Mouse (Mus musculus) lung, postnatal 0 days (tissue): ENCODE data around the gene Msh3. TPM values are rescaled to one million over a fixed set of nuclear protein-coding genes. Genes with fewer than 3 reads are reported as not detected.

ENCODE experiments used
- ATAC-seq: fragments of 200-750 bp; cut with Nextera tagmentation; 2 replicates; pipeline ENCODE4 v1.8.0; 2017; ENCODE audit warnings: moderate library complexity
- DNase-seq: peaks from one replicate; pipeline ENCODE4 v3.0.0-alpha.2; 2016; ENCODE audit warnings: low spot score
- H3K27ac ChIP-seq: fragments of 300-500 bp; sonication (generic); 2 replicates; pipeline ENCODE4 v1.5.1; 2014; ENCODE audit warnings: antibody characterized with exemption, mild to moderate bottlenecking, low read length, mixed read lengths
- H3K27me3 ChIP-seq: fragments of 300-500 bp; sonication (generic); replicated peaks from 2 replicates; pipeline ENCODE4 v1.6.1; 2014; ENCODE audit warnings: low read length, mixed read lengths; ENCODE audit not compliant: insufficient read depth
- H3K36me3 ChIP-seq: fragments of 300-500 bp; sonication (generic); 2 replicates; pipeline ENCODE4 v1.6.1; 2014; ENCODE audit warnings: low read length, mixed read lengths; ENCODE audit not compliant: insufficient read depth
- H3K4me1 ChIP-seq: fragments of 300-500 bp; sonication (generic); 2 replicates; pipeline ENCODE4 v1.6.1; 2014; ENCODE audit warnings: antibody characterized with exemption, low read depth, low read length, mixed read lengths; ENCODE audit not compliant: insufficient read depth
- H3K4me2 ChIP-seq: fragments of 300-500 bp; sonication (generic); replicated peaks from 2 replicates; pipeline ENCODE4 v1.6.1; 2014; ENCODE audit warnings: low read depth, mild to moderate bottlenecking, low read length, moderate library complexity, mixed read lengths
- H3K4me3 ChIP-seq: fragments of 300-500 bp; sonication (generic); 2 replicates; pipeline ENCODE4 v1.5.1; 2014; ENCODE audit warnings: low read depth, low read length
- H3K9ac ChIP-seq: fragments of 300-500 bp; sonication (generic); replicated peaks from 2 replicates; pipeline ENCODE4 v1.6.1; 2014; ENCODE audit warnings: low read depth, mild to moderate bottlenecking
- H3K9me3 ChIP-seq: fragments of 300-500 bp; sonication (generic); 2 replicates; pipeline ENCODE4 v1.6.1; 2016; ENCODE audit warnings: low read length, mixed read lengths
- CTCF ChIP-seq: IDR thresholded peaks from 2 replicates; pipeline ENCODE4 v1.5.1; 2016; ENCODE audit warnings: antibody characterized with exemption, mild to moderate bottlenecking
- EP300 ChIP-seq: IDR thresholded peaks from 2 replicates; pipeline ENCODE4 v1.6.1; 2016; ENCODE audit warnings: antibody characterized with exemption, mild to moderate bottlenecking, control low read depth
- WGBS: fragments of 180-500 bp; shearing (Covaris S2); extraction: QIAGEN DNeasy Blood & Tissue Kit; methylation state at CpG from one replicate; pipeline ENCODE4 v1.1.7; 2014; 5-methylcytosine and 5-hydroxymethylcytosine counted together
- polyA plus RNA-seq: library from polyadenylated mRNA; unstranded; fragments of >200 nt; fragmentation: Nextera tagmentation; extraction: Ambion mirVana; gene quantifications from 2 replicates; pipeline ENCODE4 v1.2.1, GENCODE M21; 2015

Msh3 gene
- polyA plus RNA-seq, 1 experiment from 2014 or later, result 11.5 TPM

GRCm38 (mm10) chr13:92320770-92321169, 34.0 kb downstream of the Msh3 start:
- no peak for ATAC-seq
- Histone ChIP-seq H3K4me1 (no peaks in the 10 kb centered on the region), H3K27ac (no peak overlapping the region), H3K9ac (no peak overlapping the region), H3K4me3 (no peak overlapping the region), H3K9me3 (no peaks in the 10 kb centered on the region), H3K4me2 (no peak overlapping the region), H3K36me3 (peaks cover 5% of the 10 kb centered on the region; the same call in 1 of the 2 replicates), H3K27me3 (no peaks in the 10 kb centered on the region)
- WGBS, result 78% methylated on average over 5 of the region's 5 CpGs
- DNase-seq, result no peak
- TF ChIP-seq EP300, result no peak
- TF ChIP-seq CTCF, result no peak

GRCm38 (mm10) chr13:92314613-92315012, 40.2 kb downstream of the Msh3 start:
- ATAC-seq (no peak), DNase-seq (no peak)
- H3K9me3 ChIP-seq, result no peaks in the 10 kb centered on the region
- H3K4me1 ChIP-seq, result no peaks in the 10 kb centered on the region
- H3K4me2 ChIP-seq, result no peak overlapping the region
- H3K27ac ChIP-seq, result no peak overlapping the region
- H3K36me3 ChIP-seq, result no peaks in the 10 kb centered on the region
- H3K4me3 ChIP-seq, result no peak overlapping the region
- H3K27me3 ChIP-seq, result no peaks in the 10 kb centered on the region
- no peak for TF ChIP-seq CTCF
- TF ChIP-seq EP300, result no peak
- 88% methylated on average over 5 of the region's 5 CpGs for WGBS
- no peak overlapping the region for H3K9ac ChIP-seq

- Histone ChIP-seq H3K9ac (no peak within 1 kb of the TSS), H3K4me3 (no peak within 1 kb of the TSS), H3K4me1 (no peaks in the 10 kb centered on the region), H3K4me2 (no peak within 1 kb of the TSS), H3K9me3 (no peaks in the 10 kb centered on the region), H3K27me3 (no peaks in the 10 kb centered on the region), H3K27ac (no peak within 1 kb of the TSS), H3K36me3 (no peaks in the 10 kb centered on the region)
- ATAC-seq, result no peak
- 98% methylated on average over 11 of the region's 11 CpGs for WGBS
- TF ChIP-seq EP300, result no peak
- TF ChIP-seq CTCF, result no peak
- no peak for DNase-seq
These were observed 49.1 kb downstream of the Msh3 start, which contains the start of gene Gm20379 for GRCm38 (mm10) chr13:92305680-92306079. TSS of gene Gm20379 (plus strand) at chr13:92305980.

GRCm38 (mm10) chr13:92304291-92304690, 50.5 kb downstream of the Msh3 start:
- Histone ChIP-seq H3K27me3 (no peaks in the 10 kb centered on the region), H3K4me1 (no peaks in the 10 kb centered on the region), H3K36me3 (no peaks in the 10 kb centered on the region), H3K4me3 (no peak overlapping the region), H3K9me3 (no peaks in the 10 kb centered on the region), H3K4me2 (no peak overlapping the region), H3K27ac (no peak overlapping the region), H3K9ac (no peak overlapping the region)
- TF ChIP-seq CTCF, result no peak
- TF ChIP-seq EP300, result no peak
- 97% methylated on average over 5 of the region's 5 CpGs for WGBS
- ATAC-seq, result no peak
- no peak for DNase-seq

GRCm38 (mm10) chr13:92303062-92303948, 51.5 kb downstream of the Msh3 start:
- Histone ChIP-seq H3K27me3 (no peaks in the 10 kb centered on the region), H3K36me3 (no peaks in the 10 kb centered on the region), H3K4me2 (no peak overlapping the region), H3K4me1 (no peaks in the 10 kb centered on the region), H3K4me3 (no peak overlapping the region), H3K27ac (no peak overlapping the region), H3K9ac (no peak overlapping the region), H3K9me3 (no peaks in the 10 kb centered on the region)
- ATAC-seq (no peak), DNase-seq (no peak)
- WGBS, result 84% methylated on average over 8 of the region's 8 CpGs
- TF ChIP-seq CTCF (no peak), EP300 (no peak)

GRCm38 (mm10) chr13:92302466-92302865, 52.3 kb downstream of the Msh3 start:
- TF ChIP-seq EP300, result no peak
- TF ChIP-seq CTCF, result no peak
- ATAC-seq, result no peak
- Histone ChIP-seq H3K4me3 (no peak overlapping the region), H3K4me1 (no peaks in the 10 kb centered on the region), H3K4me2 (no peak overlapping the region), H3K9me3 (no peaks in the 10 kb centered on the region), H3K9ac (no peak overlapping the region), H3K27ac (no peak overlapping the region), H3K36me3 (no peaks in the 10 kb centered on the region), H3K27me3 (no peaks in the 10 kb centered on the region)
- WGBS, result 86% methylated on average over 4 of the region's 4 CpGs
- DNase-seq, result no peak
